Mouse (Mus musculus): ENCODE measurements around the gene Higd1c. TPM values are rescaled to one million over a fixed set of nuclear protein-coding genes. Genes with fewer than 3 reads are reported as not detected.

The Higd1c gene
- polyA plus RNA-seq, 2 experiments: not detected

GRCm38 (mm10) chr15:100406088-100406487 lies 41.7 kb downstream of the Higd1c start:
- Histone ChIP-seq H3K27ac (no peak overlapping the region), H3K9me3 (ENCODE audit: control insufficient read depth, low read length) (no peaks in the 10 kb centered on the region), H3K4me2 (ENCODE audit: low read depth) (no peak overlapping the region), H3K4me1 (replicated peaks; ENCODE audit: control insufficient read depth in 2 of 2, insufficient read depth in 2 of 2, low read length in 1 of 2) (peaks cover 8 to 17% of the 10 kb centered on the region in 2 experiments), H3K36me3 (replicated peaks; ENCODE audit: control insufficient read depth, insufficient read depth, low read depth) (peaks cover 94% of the 10 kb centered on the region), H3K27me3 (ENCODE audit: control insufficient read depth, insufficient read depth, low read length) (no peaks in the 10 kb centered on the region), H3K9ac (replicated peaks) (no peak overlapping the region), H3K4me3 (ENCODE audit: insufficient read depth in 1 of 2, low read depth in 2 of 2, low read length in 2 of 2) (no peak overlapping the region)
- ATAC-seq (ENCODE audit: insufficient read depth) (no peak), DNase-seq (ENCODE audit: low read depth in 3 of 3, low spot score in 3 of 3) (no peak)
- TF ChIP-seq CTCF (IDR thresholded peaks at IDR 0.05; ENCODE audit: low read depth) (no peak), EP300 (IDR thresholded peaks at IDR 0.05; ENCODE audit: low read depth) (no peak)
- WGBS (ENCODE audit: insufficient replicate concordance): 40% methylated on average over 5 of the region's 5 CpGs

GRCm38 (mm10) chr15:100410918-100411672 lies 46.8 kb downstream of the Higd1c start:
- H3K27ac ChIP-seq: peak overlapping the region; percentile 82
- H3K4me3 ChIP-seq (ENCODE audit: insufficient read depth in 1 of 2, low read depth in 2 of 2, low read length in 2 of 2): peak overlapping the region; percentile 13 to 21; a peak in 2 of 4 replicates
- peak in 2 of 3 experiments; percentile 81 to 87 for DNase-seq (ENCODE audit: low read depth in 3 of 3, low spot score in 3 of 3)
- ATAC-seq (ENCODE audit: insufficient read depth): peak; percentile 77
- H3K9ac ChIP-seq (replicated peaks): peak overlapping the region; percentile 44
- peaks cover 49% of the 10 kb centered on the region for H3K36me3 ChIP-seq (replicated peaks; ENCODE audit: control insufficient read depth, insufficient read depth, low read depth)
- H3K4me2 ChIP-seq (ENCODE audit: low read depth): peak overlapping the region; percentile 57
- no peaks in the 10 kb centered on the region for H3K9me3 ChIP-seq (ENCODE audit: control insufficient read depth, low read length)
- no peak for TF ChIP-seq CTCF (IDR thresholded peaks at IDR 0.05; ENCODE audit: low read depth)
- no peak for TF ChIP-seq EP300 (IDR thresholded peaks at IDR 0.05; ENCODE audit: low read depth)
- WGBS (ENCODE audit: insufficient replicate concordance): 32% methylated on average over 14 of the region's 14 CpGs
- H3K4me1 ChIP-seq (replicated peaks; ENCODE audit: control insufficient read depth in 2 of 2, insufficient read depth in 2 of 2, low read length in 1 of 2): peaks cover 31 to 44% of the 10 kb centered on the region in 2 experiments
- no peaks in the 10 kb centered on the region for H3K27me3 ChIP-seq (ENCODE audit: control insufficient read depth, insufficient read depth, low read length)

DNA sequence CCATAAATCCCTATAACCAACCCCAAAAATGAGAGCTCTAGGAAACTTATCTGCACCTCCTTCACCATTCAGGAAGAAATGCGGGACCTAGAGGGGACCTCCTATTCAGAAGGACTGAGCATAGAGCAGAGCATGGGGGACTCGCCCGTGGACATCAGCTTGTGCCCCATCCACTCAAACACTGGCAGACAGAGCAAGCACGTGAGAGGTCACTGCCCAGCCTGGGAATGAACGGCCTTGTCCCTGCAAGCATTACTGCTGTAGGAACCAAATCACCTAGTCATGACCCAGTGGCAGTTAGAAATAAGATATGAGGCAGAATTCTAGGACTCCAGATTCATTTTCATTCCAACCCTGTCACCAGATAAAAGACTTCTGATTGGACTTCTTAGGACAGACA lies 47.4 kb downstream of the Higd1c start:
- peak overlapping the region; percentile 77 for H3K27ac ChIP-seq
- no peaks in the 10 kb centered on the region for H3K27me3 ChIP-seq (ENCODE audit: control insufficient read depth, insufficient read depth, low read length)
- H3K4me2 ChIP-seq (ENCODE audit: low read depth): no peak overlapping the region; the same call in 1 of the 2 replicates
- ATAC-seq (ENCODE audit: insufficient read depth) (no peak; the same call in 1 of the 2 replicates), DNase-seq (ENCODE audit: low read depth in 3 of 3, low spot score in 3 of 3) (no peak)
- WGBS (ENCODE audit: insufficient replicate concordance): 81% methylated on average over 5 of the region's 5 CpGs
- no peak for TF ChIP-seq EP300 (IDR thresholded peaks at IDR 0.05; ENCODE audit: low read depth)
- TF ChIP-seq CTCF (IDR thresholded peaks at IDR 0.05; ENCODE audit: low read depth): no peak
- H3K9me3 ChIP-seq (ENCODE audit: control insufficient read depth, low read length): no peaks in the 10 kb centered on the region
- H3K4me1 ChIP-seq (replicated peaks; ENCODE audit: control insufficient read depth in 2 of 2, insufficient read depth in 2 of 2, low read length in 1 of 2): peaks cover 31 to 44% of the 10 kb centered on the region in 2 experiments
- H3K4me3 ChIP-seq (ENCODE audit: insufficient read depth in 1 of 2, low read depth in 2 of 2, low read length in 2 of 2): no peak overlapping the region
- H3K36me3 ChIP-seq (replicated peaks; ENCODE audit: control insufficient read depth, insufficient read depth, low read depth): peaks cover 43% of the 10 kb centered on the region
- H3K9ac ChIP-seq (replicated peaks): no peak overlapping the region

DNA sequence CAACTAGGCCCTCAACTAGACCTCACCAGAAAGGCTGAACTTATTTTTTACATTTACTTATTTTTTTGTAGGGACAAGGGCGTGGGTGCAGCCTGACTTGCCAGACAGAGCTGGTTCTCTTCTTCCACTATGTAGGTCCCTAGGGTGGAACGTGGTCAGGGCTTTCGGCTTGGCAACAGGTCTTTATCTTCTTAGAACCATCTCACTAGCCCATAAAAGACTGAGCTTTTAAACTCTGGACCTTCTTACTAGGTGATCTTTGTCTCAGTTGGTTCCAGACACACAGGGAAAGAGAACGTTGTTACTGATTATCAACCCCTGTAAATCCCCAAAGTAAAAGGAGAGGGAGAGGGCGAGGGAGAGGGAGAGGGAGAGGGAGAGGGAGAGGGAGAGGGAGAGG lies 49.0 kb downstream of the Higd1c start:
- TF ChIP-seq CTCF (IDR thresholded peaks at IDR 0.05; ENCODE audit: low read depth) (no peak), EP300 (IDR thresholded peaks at IDR 0.05; ENCODE audit: low read depth) (no peak)
- Histone ChIP-seq H3K9ac (replicated peaks) (no peak overlapping the region), H3K27me3 (ENCODE audit: control insufficient read depth, insufficient read depth, low read length) (no peaks in the 10 kb centered on the region), H3K4me2 (ENCODE audit: low read depth) (no peak overlapping the region), H3K27ac (peak overlapping the region; percentile 63), H3K9me3 (ENCODE audit: control insufficient read depth, low read length) (no peaks in the 10 kb centered on the region), H3K4me3 (ENCODE audit: insufficient read depth in 1 of 2, low read depth in 2 of 2, low read length in 2 of 2) (no peak overlapping the region), H3K4me1 (replicated peaks; ENCODE audit: control insufficient read depth in 2 of 2, insufficient read depth in 2 of 2, low read length in 1 of 2) (peaks cover 42 to 58% of the 10 kb centered on the region in 2 experiments), H3K36me3 (replicated peaks; ENCODE audit: control insufficient read depth, insufficient read depth, low read depth) (peaks cover 40% of the 10 kb centered on the region)
- no peak for DNase-seq (ENCODE audit: low read depth in 3 of 3, low spot score in 3 of 3)
- ATAC-seq (ENCODE audit: insufficient read depth): no peak
- 37% methylated on average over 4 of the region's 5 CpGs for WGBS (ENCODE audit: insufficient replicate concordance)

GRCm38 (mm10) chr15:100414011-100414410 lies 49.7 kb downstream of the Higd1c start:
- WGBS (ENCODE audit: insufficient replicate concordance): 55% methylated on average over 4 of the region's 4 CpGs
- no peak overlapping the region; the same call in 1 of the 2 replicates for H3K4me2 ChIP-seq (ENCODE audit: low read depth)
- no peak for TF ChIP-seq CTCF (IDR thresholded peaks at IDR 0.05; ENCODE audit: low read depth)
- H3K4me1 ChIP-seq (replicated peaks; ENCODE audit: control insufficient read depth in 2 of 2, insufficient read depth in 2 of 2, low read length in 1 of 2): peaks cover 49 to 63% of the 10 kb centered on the region in 2 experiments
- H3K9ac ChIP-seq (replicated peaks): peak overlapping the region; percentile 29
- no peak overlapping the region for H3K4me3 ChIP-seq (ENCODE audit: insufficient read depth in 1 of 2, low read depth in 2 of 2, low read length in 2 of 2)
- ATAC-seq (ENCODE audit: insufficient read depth) (no peak), DNase-seq (ENCODE audit: low read depth in 3 of 3, low spot score in 3 of 3) (no peak)
- peak overlapping the region; percentile 63 for H3K27ac ChIP-seq
- H3K9me3 ChIP-seq (ENCODE audit: control insufficient read depth, low read length): no peaks in the 10 kb centered on the region
- no peaks in the 10 kb centered on the region for H3K27me3 ChIP-seq (ENCODE audit: control insufficient read depth, insufficient read depth, low read length)
- peaks cover 33% of the 10 kb centered on the region for H3K36me3 ChIP-seq (replicated peaks; ENCODE audit: control insufficient read depth, insufficient read depth, low read depth)

Measured in liver, embryonic 14.5 days (tissue).